Mouse (Mus musculus) heart, postnatal 4 days (tissue): ENCODE data around the gene Adat1. TPM values are rescaled to one million over a fixed set of nuclear protein-coding genes. Genes with fewer than 3 reads are reported as not detected.
"Not testable (repeated sequence)": the region's sequence is repeated elsewhere in the genome, so short reads cannot be mapped to it uniquely, and the experiment has no call there.

Source experiments
- DNase-seq: peaks from one replicate; pipeline ENCODE4 v3.0.0; 2021
- total RNA-seq, 2 experiments: library from RNA; stranded (reverse); gene quantifications; 2 replicates each; pipeline ENCODE4 v1.2.3; 2021

The Adat1 gene
- total RNA-seq, 2 experiments from 2014 or later: 1.4 to 1.5 TPM

- not testable (repeated sequence) for DNase-seq
These were observed 53.8 kb downstream of the Adat1 start for GRCm38 (mm10) chr8:111938076-111938985.

GRCm38 (mm10) chr8:111937184-111937583 is 54.9 kb downstream of the Adat1 start:
- DNase-seq: no peak

- DNase-seq: no peak
These were observed 57.9 kb downstream of the Adat1 start for GRCm38 (mm10) chr8:111934201-111934600.

- peak; percentile 86 for DNase-seq
These were observed 58.6 kb downstream of the Adat1 start, which contains the start of gene Tmem231 for GRCm38 (mm10) chr8:111933348-111934076. Gene Tmem231, minus strand, starts transcription at chr8:111933881.

- DNase-seq: peak; percentile 61
These were observed 59.3 kb downstream of the Adat1 start for GRCm38 (mm10) chr8:111932580-111933336.

GRCm38 (mm10) chr8:111931721-111932120 is 60.4 kb downstream of the Adat1 start:
- no peak for DNase-seq

- no peak for DNase-seq
These were observed 62.3 kb downstream of the Adat1 start for GRCm38 (mm10) chr8:111929648-111930344.

GRCm38 (mm10) chr8:111924976-111925375 is 67.1 kb downstream of the Adat1 start:
- DNase-seq: no peak

GRCm38 (mm10) chr8:111923383-111923804 is 68.7 kb downstream of the Adat1 start:
- peak; percentile 71 for DNase-seq

GRCm38 (mm10) chr8:111920971-111921370 is 71.1 kb downstream of the Adat1 start:
- no peak for DNase-seq

GRCm38 (mm10) chr8:111919663-111920062 is 72.4 kb downstream of the Adat1 start:
- no peak for DNase-seq

Other genes starting within 250 kb of the Adat1 start
- 10 to 100 TPM; 62.7 to 65.0 TPM for gene Bcar1, start 248.5 kb downstream of the Adat1 start, total RNA-seq
- 10 to 100 TPM; 54.4 to 60.3 TPM for gene Cfdp1, start 138.0 kb downstream of the Adat1 start, total RNA-seq
- 1 to 10 TPM; 2.8 to 2.9 TPM for gene Tmem170, start 115.6 kb downstream of the Adat1 start, total RNA-seq
- gene Chst5, start 81.9 kb downstream of the Adat1 start, total RNA-seq: not detected
- 1 to 10 TPM; 1.9 to 2.9 TPM for gene Tmem231, start 58.4 kb downstream of the Adat1 start, total RNA-seq
- gene Gabarapl2, start 51.6 kb downstream of the Adat1 start, total RNA-seq: 100 to 1,000 TPM; 104 to 105 TPM
- 100 to 1,000 TPM; 100 to 105 TPM for gene Kars, start 19.0 kb upstream of the Adat1 start, total RNA-seq
- 10 to 100 TPM; 11.3 to 12.6 TPM for gene Terf2ip, start 19.1 kb upstream of the Adat1 start, total RNA-seq
- gene Gm6793, start 22.7 kb upstream of the Adat1 start, total RNA-seq: under 1 TPM in 1 of 2 experiments, not detected in 1; 0.33 TPM